ENCODE assay signal across 9 mouse cellular contexts in the genomic region with DNA sequence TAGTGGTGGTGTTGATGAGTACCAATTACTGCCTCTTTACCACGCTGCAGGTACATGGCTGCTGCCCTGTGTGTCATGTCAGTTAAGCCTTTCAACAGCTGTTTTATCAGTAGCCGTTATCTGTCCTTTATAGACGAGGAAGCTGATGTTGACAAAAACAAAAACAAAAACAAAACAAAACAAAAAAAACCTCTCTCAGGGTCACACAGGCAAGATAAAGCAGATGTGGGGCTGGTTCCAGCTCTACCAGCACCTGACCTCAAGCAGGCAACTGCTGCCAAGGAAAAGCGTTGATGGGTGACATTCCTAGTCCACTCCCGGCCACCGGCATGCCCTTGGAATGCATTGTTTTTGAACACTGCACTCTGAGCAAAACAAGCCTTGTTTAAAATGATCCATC.
DNase-seq lines count a peak whose midpoint lies in the region; ATAC-seq and TF ChIP-seq lines count a peak whose summit lies in the region.
"Had no signal": no experiment of that assay in that cellular context is flagged by ENCODE, and none has a peak within 500 bp of the region (broad histone marks: within the 10 kb centered on the region; RNA-seq: fewer than 3 reads in every experiment).

No protein-coding gene starts in this region.

- H3K36me3 ChIP-seq in neural tube, embryonic 15.5 days = no peaks in the 10 kb centered on the region
- no peaks in the 10 kb centered on the region; the same call in 1 of the 2 replicates for H3K36me3 ChIP-seq in heart, embryonic 13.5 days
- no peaks in the 10 kb centered on the region for H3K36me3 ChIP-seq in stomach, postnatal 0 days (ENCODE audit: control insufficient read depth, insufficient read depth, low read length)
- no peaks in the 10 kb centered on the region for H3K36me3 ChIP-seq in midbrain, embryonic 11.5 days (ENCODE audit: control insufficient read depth, insufficient read depth, low read length)
- H3K36me3 ChIP-seq in hindbrain, embryonic 10.5 days = no peaks in the 10 kb centered on the region
- H3K36me3 ChIP-seq: G1E had no signal

- peak overlapping the region; percentile 33; the same call in 1 of the 2 replicates for H3K27ac ChIP-seq in neural tube, embryonic 15.5 days (replicated peaks)
- H3K27ac ChIP-seq in heart, embryonic 13.5 days (replicated peaks) = peak overlapping the region; percentile 88
- peak overlapping the region; percentile 49 for H3K27ac ChIP-seq in stomach, postnatal 0 days (replicated peaks)
- H3K27ac ChIP-seq in midbrain, embryonic 11.5 days (ENCODE audit: low read depth, low read length) = no peak overlapping the region
- no peak overlapping the region for H3K27ac ChIP-seq in hindbrain, embryonic 10.5 days

- no peak for TF ChIP-seq EP300 in stomach, postnatal 0 days (optimal IDR thresholded peaks at IDR 0.05)

- ATAC-seq in neural tube, embryonic 15.5 days (ENCODE audit: low FRiP score) = no peak
- ATAC-seq in heart, embryonic 13.5 days (ENCODE audit: extremely low read depth, insufficient number of reproducible peaks, low FRiP score, low TSS enrichment) = no peak
- no peak for ATAC-seq in stomach, postnatal 0 days (ENCODE audit: low FRiP score, low TSS enrichment)
- no peak for ATAC-seq in midbrain, embryonic 11.5 days (ENCODE audit: low FRiP score)

- 65% methylated on average over 6 of the region's 6 CpGs for WGBS in neural tube, embryonic 15.5 days
- WGBS in heart, embryonic 13.5 days = 13% methylated on average over 6 of the region's 6 CpGs
- WGBS in stomach, postnatal 0 days = 41% methylated on average over 6 of the region's 6 CpGs
- 68% methylated on average over 6 of the region's 6 CpGs for WGBS in midbrain, embryonic 11.5 days
- WGBS in hindbrain, embryonic 10.5 days = 57% methylated on average over 6 of the region's 6 CpGs

- H3K9ac ChIP-seq in neural tube, embryonic 15.5 days (replicated peaks) = no peak overlapping the region
- H3K9ac ChIP-seq in heart, embryonic 13.5 days = peak overlapping the region; percentile 29; the same call in 1 of the 2 replicates
- no peak overlapping the region for H3K9ac ChIP-seq in stomach, postnatal 0 days (ENCODE audit: low read length)
- H3K9ac ChIP-seq in midbrain, embryonic 11.5 days (ENCODE audit: low read length) = no peak overlapping the region

- no peak for TF ChIP-seq CTCF in stomach, postnatal 0 days (IDR thresholded peaks at IDR 0.05; ENCODE audit: low read depth)

- no peak overlapping the region for H3K4me2 ChIP-seq in neural tube, embryonic 15.5 days
- H3K4me2 ChIP-seq in heart, embryonic 13.5 days = peak overlapping the region; percentile 65
- peak overlapping the region; percentile 42; the same call in 1 of the 2 replicates for H3K4me2 ChIP-seq in stomach, postnatal 0 days (replicated peaks; ENCODE audit: low read depth)
- no peak overlapping the region for H3K4me2 ChIP-seq in midbrain, embryonic 11.5 days

- no peak overlapping the region for H3K4me3 ChIP-seq in neural tube, embryonic 15.5 days (replicated peaks)
- H3K4me3 ChIP-seq in heart, embryonic 13.5 days = peak overlapping the region; percentile 44
- H3K4me3 ChIP-seq in stomach, postnatal 0 days (ENCODE audit: low read depth, low read length) = no peak overlapping the region
- H3K4me3 ChIP-seq in midbrain, embryonic 11.5 days (ENCODE audit: low read depth, low read length) = no peak overlapping the region
- H3K4me3 ChIP-seq in hindbrain, embryonic 10.5 days = no peak overlapping the region

- peaks cover 19% of the 10 kb centered on the region for H3K4me1 ChIP-seq in neural tube, embryonic 15.5 days
- H3K4me1 ChIP-seq in heart, embryonic 13.5 days = peaks cover 59% of the 10 kb centered on the region
- peaks cover 7% of the 10 kb centered on the region; the same call in 1 of the 2 replicates for H3K4me1 ChIP-seq in stomach, postnatal 0 days (replicated peaks; ENCODE audit: control insufficient read depth, insufficient read depth)
- H3K4me1 ChIP-seq in midbrain, embryonic 11.5 days (ENCODE audit: control insufficient read depth, insufficient read depth, low read length) = no peaks in the 10 kb centered on the region
- H3K4me1 ChIP-seq in hindbrain, embryonic 10.5 days (replicated peaks) = peaks cover 36% of the 10 kb centered on the region

- H3K9me3 ChIP-seq in neural tube, embryonic 15.5 days (replicated peaks) = no peaks in the 10 kb centered on the region
- H3K9me3 ChIP-seq in heart, embryonic 13.5 days = no peaks in the 10 kb centered on the region
- no peaks in the 10 kb centered on the region for H3K9me3 ChIP-seq in stomach, postnatal 0 days (ENCODE audit: control insufficient read depth, low read length)
- H3K9me3 ChIP-seq in midbrain, embryonic 11.5 days (ENCODE audit: control insufficient read depth, low read length) = no peaks in the 10 kb centered on the region
- no peaks in the 10 kb centered on the region for H3K9me3 ChIP-seq in hindbrain, embryonic 10.5 days
- H3K9me3 ChIP-seq: G1E had no signal

- DNase-seq in neural tube, embryonic 10.5 days (ENCODE audit: extremely low spot score, low spot score) = no peak
- DNase-seq in kidney, postnatal 36 days = peak; percentile 87 to 93
- DNase-seq in stomach, postnatal 0 days (ENCODE audit: low spot score) = no peak
- no peak for DNase-seq in layer of hippocampus, postnatal 25 days (ENCODE audit: extremely low spot score in 1 of 2, low spot score in 1 of 2)
- DNase-seq in midbrain, embryonic 11.5 days (ENCODE audit: low spot score, missing footprints) = no peak
- DNase-seq in hindbrain, embryonic 10.5 days (ENCODE audit: low spot score) = no peak

- no peaks in the 10 kb centered on the region for H3K27me3 ChIP-seq in neural tube, embryonic 15.5 days (replicated peaks)
- no peaks in the 10 kb centered on the region for H3K27me3 ChIP-seq in heart, embryonic 13.5 days (replicated peaks)
- no peaks in the 10 kb centered on the region for H3K27me3 ChIP-seq in stomach, postnatal 0 days (ENCODE audit: control insufficient read depth, insufficient read depth, low read length)
- H3K27me3 ChIP-seq in midbrain, embryonic 11.5 days (ENCODE audit: control insufficient read depth, insufficient read depth, low read length) = no peaks in the 10 kb centered on the region
- no peaks in the 10 kb centered on the region for H3K27me3 ChIP-seq in hindbrain, embryonic 10.5 days (ENCODE audit: insufficient read depth, poor library complexity, severe bottlenecking)

Comparison
In these comparisons a context has a peak if more than half of its experiments do, and no peak if none do; other contexts are left out.
1. H3K27ac ChIP-seq: peak in neural tube, embryonic 15.5 days (single experiment), heart, embryonic 13.5 days (single experiment) and stomach, postnatal 0 days (single experiment); none in midbrain, embryonic 11.5 days (single experiment) and hindbrain, embryonic 10.5 days (single experiment).
2. H3K4me2 ChIP-seq: peak in heart, embryonic 13.5 days (single experiment) and stomach, postnatal 0 days (single experiment); none in neural tube, embryonic 15.5 days (single experiment) and midbrain, embryonic 11.5 days (single experiment).
3. DNase-seq: peak in kidney, postnatal 36 days (2 of 2); none in neural tube, embryonic 10.5 days (single experiment), stomach, postnatal 0 days (single experiment), layer of hippocampus, postnatal 25 days (0 of 2), midbrain, embryonic 11.5 days (single experiment) and hindbrain, embryonic 10.5 days (single experiment).